Mouse (Mus musculus): ENCODE measurements around the gene Brpf3.

- TF ChIP-seq CTCF (IDR thresholded peaks at IDR 0.05; ENCODE audit: low read depth, low read length) (no peak), POLR2AphosphoS5 (IDR thresholded peaks at IDR 0.05; ENCODE audit: insufficient replicate concordance, low read depth, low read length) (no peak), GATA1 (IDR thresholded peaks at IDR 0.05; ENCODE audit: borderline replicate concordance, low read length) (no peak), TAL1 (conservative IDR thresholded peaks at IDR 0.05; ENCODE audit: low read depth, low read length) (no peak), GATA2 (IDR thresholded peaks at IDR 0.05; ENCODE audit: borderline replicate concordance, low read depth, low read length) (no peak)
These were observed 44.4 kb upstream of the Brpf3 start for GRCm38 (mm10) chr17:28756447-28756846.
